Mouse (Mus musculus): ENCODE data around the gene Mgat3.

DNA sequence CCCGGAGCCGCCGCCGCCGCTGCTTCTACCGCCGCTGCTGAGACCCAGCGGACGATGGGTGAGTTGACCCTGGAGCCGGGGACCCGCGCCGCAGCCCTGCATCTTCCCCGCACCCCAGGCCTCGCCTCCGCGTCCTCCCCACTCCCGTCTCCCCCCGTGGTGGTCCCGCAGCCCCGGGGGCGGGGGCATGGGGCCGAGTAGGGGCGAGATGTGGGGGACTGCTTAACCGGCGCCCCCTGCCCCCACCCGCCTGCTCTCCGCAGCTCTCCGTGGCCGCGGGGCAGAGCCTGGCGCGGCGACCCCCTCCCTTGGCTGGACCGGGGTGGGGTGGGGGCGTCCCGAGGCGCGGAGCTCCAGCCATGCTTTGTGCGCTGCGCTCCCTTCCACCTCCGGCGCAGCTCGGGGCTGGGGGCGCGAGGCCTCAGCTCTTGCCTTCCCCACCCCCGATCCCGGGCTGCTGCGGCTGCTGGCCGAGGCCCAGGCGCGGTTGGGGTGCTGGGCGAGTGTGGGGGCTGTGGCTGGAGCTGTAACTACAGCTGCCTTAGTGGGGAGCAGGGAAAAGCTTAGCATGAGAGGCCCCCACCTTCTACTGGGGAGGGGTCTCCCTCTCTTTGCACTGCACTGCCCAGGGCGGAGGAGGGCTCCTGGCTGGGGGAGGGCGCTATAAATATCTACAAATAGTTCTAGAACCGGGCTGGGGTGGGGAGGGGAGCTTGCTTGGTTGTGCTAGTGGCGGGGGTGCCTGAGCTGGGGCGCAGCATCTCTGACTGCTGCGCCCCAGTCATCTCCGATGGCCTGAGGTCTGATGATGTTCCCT is 468 bp downstream of the Mgat3 start:
- TF ChIP-seq CTCF (IDR thresholded peaks at IDR 0.05; ENCODE audit: borderline replicate concordance, extremely low read depth, insufficient read depth, insufficient read length): no peak
- TF ChIP-seq POLR2A (IDR thresholded peaks at IDR 0.05; ENCODE audit: borderline replicate concordance, extremely low read depth, insufficient read depth, insufficient read length, poor library complexity, severe bottlenecking): peak; percentile 46; the same call in 1 of the 2 replicates
